Mouse (Mus musculus): ENCODE measurements at regions not wholly inside any gene's neighbourhood (a gene's known extent, or its start where the extent isn't known, plus 50 kb on each side); places are given as distances from the start of the nearest gene placed in this dataset.
"Not testable (repeated sequence)": the region's sequence is repeated elsewhere in the genome, so short reads cannot be mapped to it uniquely, and the experiment has no call there.

GRCm38 (mm10) chr6:31886931-31887330 lies 163.1 kb upstream of the 1700012A03Rik start:
- H3K4me1 ChIP-seq (replicated peaks), result no peaks in the 10 kb centered on the region
- WGBS, result 9% methylated on average over 4 of the region's 4 CpGs
- no peak for ATAC-seq
- no peaks in the 10 kb centered on the region for H3K36me3 ChIP-seq
- no peaks in the 10 kb centered on the region for H3K27me3 ChIP-seq (replicated peaks)
- no peak overlapping the region for H3K4me2 ChIP-seq (replicated peaks)
- no peak overlapping the region for H3K4me3 ChIP-seq (replicated peaks)
- no peak overlapping the region for H3K9ac ChIP-seq
- no peaks in the 10 kb centered on the region for H3K9me3 ChIP-seq
- no peak overlapping the region for H3K27ac ChIP-seq

GRCm38 (mm10) chr6:31885196-31885595 lies 164.8 kb upstream of the 1700012A03Rik start:
- not testable (repeated sequence) for ATAC-seq; H3K4me1 ChIP-seq (replicated peaks); H3K27ac ChIP-seq; H3K36me3 ChIP-seq; H3K9ac ChIP-seq; H3K4me3 ChIP-seq (replicated peaks); H3K4me2 ChIP-seq (replicated peaks); H3K9me3 ChIP-seq; H3K27me3 ChIP-seq (replicated peaks)
- WGBS, result 4% methylated on average over 1 of the region's 1 CpGs

- Histone ChIP-seq H3K4me2 (replicated peaks) (no peak overlapping the region), H3K9ac (no peak overlapping the region), H3K36me3 (no peaks in the 10 kb centered on the region), H3K4me3 (replicated peaks) (no peak overlapping the region), H3K4me1 (replicated peaks) (no peaks in the 10 kb centered on the region), H3K27me3 (replicated peaks) (no peaks in the 10 kb centered on the region), H3K27ac (no peak overlapping the region), H3K9me3 (no peaks in the 10 kb centered on the region)
- no peak for ATAC-seq
- WGBS, result 9% methylated on average over 2 of the region's 2 CpGs
Measured at GRCm38 (mm10) chr6:31883726-31884125, 166.3 kb upstream of the 1700012A03Rik start.

GRCm38 (mm10) chr6:31874616-31875015 lies 175.4 kb upstream of the 1700012A03Rik start:
- WGBS, result 88% methylated on average over 6 of the region's 6 CpGs
- H3K36me3 ChIP-seq, result no peaks in the 10 kb centered on the region

GRCm38 (mm10) chr6:31873911-31874310 lies 176.1 kb upstream of the 1700012A03Rik start:
- H3K9me3 ChIP-seq, result no peaks in the 10 kb centered on the region
- H3K4me2 ChIP-seq (replicated peaks), result no peak overlapping the region
- no peaks in the 10 kb centered on the region for H3K27me3 ChIP-seq (replicated peaks)
- 57% methylated on average over 1 of the region's 1 CpGs for WGBS
- H3K36me3 ChIP-seq, result no peaks in the 10 kb centered on the region
- H3K9ac ChIP-seq, result no peak overlapping the region
- no peak for ATAC-seq
- no peak overlapping the region for H3K4me3 ChIP-seq (replicated peaks)
- no peaks in the 10 kb centered on the region for H3K4me1 ChIP-seq (replicated peaks)
- H3K27ac ChIP-seq, result no peak overlapping the region

More at GRCm38 (mm10) chr6:31874616-31875015, 175.4 kb upstream of the 1700012A03Rik start:
- H3K4me1 ChIP-seq (replicated peaks), result no peaks in the 10 kb centered on the region
- H3K27me3 ChIP-seq (replicated peaks), result no peaks in the 10 kb centered on the region
- ATAC-seq, result no peak
- no peak overlapping the region for H3K27ac ChIP-seq
- H3K4me3 ChIP-seq (replicated peaks), result no peak overlapping the region
- no peaks in the 10 kb centered on the region for H3K9me3 ChIP-seq
- no peak overlapping the region for H3K4me2 ChIP-seq (replicated peaks)
- H3K9ac ChIP-seq, result no peak overlapping the region

GRCm38 (mm10) chr6:31871766-31872165 lies 178.3 kb upstream of the 1700012A03Rik start:
- ATAC-seq, result no peak
- WGBS, result 89% methylated on average over 3 of the region's 3 CpGs
- H3K9me3 ChIP-seq, result no peaks in the 10 kb centered on the region
- no peaks in the 10 kb centered on the region for H3K27me3 ChIP-seq (replicated peaks)
- H3K36me3 ChIP-seq, result no peaks in the 10 kb centered on the region
- H3K4me2 ChIP-seq (replicated peaks), result no peak overlapping the region
- no peaks in the 10 kb centered on the region for H3K4me1 ChIP-seq (replicated peaks)
- no peak overlapping the region for H3K27ac ChIP-seq
- H3K9ac ChIP-seq, result no peak overlapping the region
- H3K4me3 ChIP-seq (replicated peaks), result no peak overlapping the region

GRCm38 (mm10) chr6:31861996-31862395 lies 188.1 kb upstream of the 1700012A03Rik start:
- no peak overlapping the region for H3K9ac ChIP-seq
- H3K27me3 ChIP-seq (replicated peaks), result no peaks in the 10 kb centered on the region
- H3K9me3 ChIP-seq, result no peaks in the 10 kb centered on the region
- no peak overlapping the region for H3K27ac ChIP-seq
- 40% methylated on average over 7 of the region's 7 CpGs for WGBS
- H3K4me3 ChIP-seq (replicated peaks), result no peak overlapping the region
- no peak for ATAC-seq
- no peaks in the 10 kb centered on the region for H3K4me1 ChIP-seq (replicated peaks)
- no peaks in the 10 kb centered on the region for H3K36me3 ChIP-seq
- H3K4me2 ChIP-seq (replicated peaks), result no peak overlapping the region

GRCm38 (mm10) chr6:31859621-31860020 lies 190.4 kb upstream of the 1700012A03Rik start:
- Histone ChIP-seq H3K4me1 (replicated peaks) (no peaks in the 10 kb centered on the region), H3K36me3 (no peaks in the 10 kb centered on the region), H3K27me3 (replicated peaks) (no peaks in the 10 kb centered on the region), H3K9ac (no peak overlapping the region), H3K9me3 (no peaks in the 10 kb centered on the region), H3K27ac (no peak overlapping the region), H3K4me2 (replicated peaks) (no peak overlapping the region), H3K4me3 (replicated peaks) (no peak overlapping the region)
- WGBS, result 84% methylated on average over 3 of the region's 3 CpGs
- ATAC-seq, result no peak

GRCm38 (mm10) chr6:31854261-31854660 lies 195.8 kb upstream of the 1700012A03Rik start:
- H3K9ac ChIP-seq, result no peak overlapping the region
- no peaks in the 10 kb centered on the region for H3K4me1 ChIP-seq (replicated peaks)
- ATAC-seq, result no peak
- H3K36me3 ChIP-seq, result no peaks in the 10 kb centered on the region
- no peak overlapping the region for H3K4me2 ChIP-seq (replicated peaks)
- no peaks in the 10 kb centered on the region for H3K27me3 ChIP-seq (replicated peaks)
- no peak overlapping the region for H3K4me3 ChIP-seq (replicated peaks)
- H3K27ac ChIP-seq, result no peak overlapping the region
- no peaks in the 10 kb centered on the region for H3K9me3 ChIP-seq
- 95% methylated on average over 16 of the region's 16 CpGs for WGBS

GRCm38 (mm10) chr6:31846319-31846718 lies 203.7 kb upstream of the 1700012A03Rik start:
- Histone ChIP-seq H3K36me3 (no peaks in the 10 kb centered on the region), H3K27ac (no peak overlapping the region), H3K27me3 (replicated peaks) (no peaks in the 10 kb centered on the region), H3K4me1 (replicated peaks) (no peaks in the 10 kb centered on the region), H3K9ac (no peak overlapping the region), H3K9me3 (no peaks in the 10 kb centered on the region), H3K4me2 (replicated peaks) (no peak overlapping the region), H3K4me3 (replicated peaks) (no peak overlapping the region)
- no peak for ATAC-seq
- WGBS, result 93% methylated on average over 9 of the region's 9 CpGs

GRCm38 (mm10) chr6:31845671-31846070 lies 204.4 kb upstream of the 1700012A03Rik start:
- Histone ChIP-seq H3K4me1 (replicated peaks) (no peaks in the 10 kb centered on the region), H3K27me3 (replicated peaks) (no peaks in the 10 kb centered on the region), H3K27ac (no peak overlapping the region), H3K9ac (no peak overlapping the region), H3K4me2 (replicated peaks) (no peak overlapping the region), H3K4me3 (replicated peaks) (no peak overlapping the region), H3K9me3 (no peaks in the 10 kb centered on the region), H3K36me3 (no peaks in the 10 kb centered on the region)
- no peak for ATAC-seq
- 78% methylated on average over 5 of the region's 5 CpGs for WGBS

GRCm38 (mm10) chr6:31840621-31841020 lies 209.4 kb upstream of the 1700012A03Rik start:
- Histone ChIP-seq H3K4me1 (replicated peaks) (no peaks in the 10 kb centered on the region), H3K4me3 (replicated peaks) (no peak overlapping the region), H3K4me2 (replicated peaks) (no peak overlapping the region), H3K27me3 (replicated peaks) (no peaks in the 10 kb centered on the region), H3K27ac (no peak overlapping the region), H3K36me3 (no peaks in the 10 kb centered on the region), H3K9ac (no peak overlapping the region), H3K9me3 (no peaks in the 10 kb centered on the region)
- WGBS, result 92% methylated on average over 4 of the region's 4 CpGs
- no peak for ATAC-seq

GRCm38 (mm10) chr6:31838588-31838987 lies 211.5 kb upstream of the 1700012A03Rik start:
- H3K27me3 ChIP-seq (replicated peaks), result no peaks in the 10 kb centered on the region
- no peaks in the 10 kb centered on the region for H3K4me1 ChIP-seq (replicated peaks)
- H3K4me3 ChIP-seq (replicated peaks), result no peak overlapping the region
- no peaks in the 10 kb centered on the region for H3K36me3 ChIP-seq
- no peak overlapping the region for H3K9ac ChIP-seq
- WGBS, result 63% methylated on average over 1 of the region's 1 CpGs
- no peak overlapping the region for H3K27ac ChIP-seq
- ATAC-seq, result no peak
- no peak overlapping the region for H3K4me2 ChIP-seq (replicated peaks)
- H3K9me3 ChIP-seq, result no peaks in the 10 kb centered on the region

- Histone ChIP-seq H3K9me3 (no peaks in the 10 kb centered on the region), H3K36me3 (no peaks in the 10 kb centered on the region), H3K27me3 (replicated peaks) (no peaks in the 10 kb centered on the region), H3K4me3 (replicated peaks) (no peak overlapping the region), H3K4me1 (replicated peaks) (no peaks in the 10 kb centered on the region), H3K9ac (no peak overlapping the region), H3K4me2 (replicated peaks) (no peak overlapping the region), H3K27ac (no peak overlapping the region)
- no peak for ATAC-seq
Measured at GRCm38 (mm10) chr6:31835795-31836194, 214.3 kb upstream of the 1700012A03Rik start.

Measured in intestine, embryonic 15.5 days (tissue).